Mouse (Mus musculus): ENCODE measurements around the gene Ppm1h.

DNA sequence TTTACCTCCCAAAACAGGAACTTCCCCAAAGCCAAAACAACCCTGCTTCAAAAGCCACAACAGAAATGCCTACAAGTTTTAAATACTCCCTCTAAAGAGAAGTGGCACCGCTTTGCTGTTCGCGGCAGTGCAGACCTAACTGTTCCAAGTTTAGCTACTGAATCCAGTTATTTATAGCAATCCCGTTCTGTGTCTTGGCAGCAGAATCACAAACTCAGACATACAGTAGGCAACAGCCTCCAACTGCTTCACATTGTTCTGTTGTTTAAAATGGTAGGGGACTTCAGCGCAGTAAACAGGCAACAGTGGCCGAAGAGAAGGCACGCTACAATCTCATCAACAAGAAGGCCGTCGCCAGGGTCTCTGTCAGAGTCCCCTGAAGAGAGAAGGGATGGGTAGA, 312.5 kb downstream of the Ppm1h start:
- TF ChIP-seq EP300 (IDR thresholded peaks at IDR 0.05) (no peak), CTCF (IDR thresholded peaks at IDR 0.05) (no peak)

Data from lung, postnatal 0 days (tissue).